Mouse (Mus musculus): Measurements from ENCODE around the gene Hcfc1r1. TPM values are rescaled to one million over a fixed set of nuclear protein-coding genes. Genes with fewer than 3 reads are reported as not detected.

Gene Hcfc1r1
- polyA plus RNA-seq, 1 experiment from 2014 or later, result 81.0 TPM

- no peak overlapping the region for H3K4me3 ChIP-seq (ENCODE audit: low read length)
- H3K4me1 ChIP-seq (ENCODE audit: control insufficient read depth, insufficient read depth, low read length), result no peaks in the 10 kb centered on the region
- no peaks in the 10 kb centered on the region for H3K9me3 ChIP-seq (ENCODE audit: control insufficient read depth, low read length)
- H3K4me2 ChIP-seq (ENCODE audit: low read depth, low read length), result no peak overlapping the region
- no peak overlapping the region for H3K27ac ChIP-seq (ENCODE audit: low read length)
- H3K36me3 ChIP-seq (ENCODE audit: control insufficient read depth, insufficient read depth, low read length), result no peaks in the 10 kb centered on the region
- ATAC-seq, result no peak
- 62% methylated on average over 6 of the region's 6 CpGs for WGBS
- no peak overlapping the region for H3K9ac ChIP-seq (ENCODE audit: low read depth, low read length)
- no peaks in the 10 kb centered on the region; the same call in 1 of the 2 replicates for H3K27me3 ChIP-seq (replicated peaks; ENCODE audit: control insufficient read depth, insufficient read depth, low read length)
Observed at GRCm38 (mm10) chr17:23654001-23654400, 19.4 kb upstream of the Hcfc1r1 start.

- Histone ChIP-seq H3K4me2 (ENCODE audit: low read depth, low read length) (no peak overlapping the region), H3K9me3 (ENCODE audit: control insufficient read depth, low read length) (no peaks in the 10 kb centered on the region), H3K27me3 (replicated peaks; ENCODE audit: control insufficient read depth, insufficient read depth, low read length) (no peaks in the 10 kb centered on the region; the same call in 1 of the 2 replicates), H3K9ac (ENCODE audit: low read depth, low read length) (no peak overlapping the region), H3K4me1 (ENCODE audit: control insufficient read depth, insufficient read depth, low read length) (no peaks in the 10 kb centered on the region), H3K4me3 (ENCODE audit: low read length) (no peak overlapping the region), H3K36me3 (ENCODE audit: control insufficient read depth, insufficient read depth, low read length) (no peaks in the 10 kb centered on the region), H3K27ac (ENCODE audit: low read length) (no peak overlapping the region)
- ATAC-seq, result no peak
- WGBS, result 57% methylated on average over 2 of the region's 2 CpGs
Observed at GRCm38 (mm10) chr17:23654410-23654809, 19.0 kb upstream of the Hcfc1r1 start.

GRCm38 (mm10) chr17:23658450-23658849 lies 14.9 kb upstream of the Hcfc1r1 start:
- Histone ChIP-seq H3K4me1 (ENCODE audit: control insufficient read depth, insufficient read depth, low read length) (no peaks in the 10 kb centered on the region), H3K27me3 (replicated peaks; ENCODE audit: control insufficient read depth, insufficient read depth, low read length) (peaks cover 13% of the 10 kb centered on the region), H3K9me3 (ENCODE audit: control insufficient read depth, low read length) (no peaks in the 10 kb centered on the region), H3K9ac (ENCODE audit: low read depth, low read length) (no peak overlapping the region), H3K4me2 (ENCODE audit: low read depth, low read length) (no peak overlapping the region), H3K36me3 (ENCODE audit: control insufficient read depth, insufficient read depth, low read length) (no peaks in the 10 kb centered on the region), H3K27ac (ENCODE audit: low read length) (no peak overlapping the region), H3K4me3 (ENCODE audit: low read length) (no peak overlapping the region)
- no peak for ATAC-seq
- 81% methylated on average over 3 of the region's 3 CpGs for WGBS

GRCm38 (mm10) chr17:23660117-23660875 lies 13.1 kb upstream of the Hcfc1r1 start, which contains the start of gene Bicdl2:
Bicdl2 (plus strand) TSS chr17:23660506.
- H3K36me3 ChIP-seq (ENCODE audit: control insufficient read depth, insufficient read depth, low read length), result no peaks in the 10 kb centered on the region
- H3K27ac ChIP-seq (ENCODE audit: low read length), result no peak within 1 kb of the TSS
- peaks cover 13% of the 10 kb centered on the region for H3K27me3 ChIP-seq (replicated peaks; ENCODE audit: control insufficient read depth, insufficient read depth, low read length)
- peak within 1 kb of the TSS; percentile 41; the same call in 1 of the 2 replicates for H3K9ac ChIP-seq (ENCODE audit: low read depth, low read length)
- ATAC-seq, result peak; percentile 75
- peak within 1 kb of the TSS; percentile 48 for H3K4me3 ChIP-seq (ENCODE audit: low read length)
- H3K9me3 ChIP-seq (ENCODE audit: control insufficient read depth, low read length), result no peaks in the 10 kb centered on the region
- 5% methylated on average over 27 of the region's 27 CpGs for WGBS
- peak within 1 kb of the TSS; percentile 63 for H3K4me2 ChIP-seq (ENCODE audit: low read depth, low read length)
- H3K4me1 ChIP-seq (ENCODE audit: control insufficient read depth, insufficient read depth, low read length), result no peaks in the 10 kb centered on the region

GRCm38 (mm10) chr17:23660876-23661200 lies 12.6 kb upstream of the Hcfc1r1 start:
- Histone ChIP-seq H3K4me2 (ENCODE audit: low read depth, low read length) (peak overlapping the region; percentile 63), H3K36me3 (ENCODE audit: control insufficient read depth, insufficient read depth, low read length) (no peaks in the 10 kb centered on the region), H3K27me3 (replicated peaks; ENCODE audit: control insufficient read depth, insufficient read depth, low read length) (peaks cover 13% of the 10 kb centered on the region), H3K9me3 (ENCODE audit: control insufficient read depth, low read length) (no peaks in the 10 kb centered on the region), H3K4me3 (ENCODE audit: low read length) (peak overlapping the region; percentile 48), H3K4me1 (ENCODE audit: control insufficient read depth, insufficient read depth, low read length) (no peaks in the 10 kb centered on the region), H3K27ac (ENCODE audit: low read length) (no peak overlapping the region), H3K9ac (ENCODE audit: low read depth, low read length) (peak overlapping the region; percentile 41; the same call in 1 of the 2 replicates)
- ATAC-seq, result peak; percentile 55
- WGBS, result 3% methylated on average over 14 of the region's 14 CpGs

GRCm38 (mm10) chr17:23661526-23661925 lies 11.9 kb upstream of the Hcfc1r1 start:
- Histone ChIP-seq H3K9me3 (ENCODE audit: control insufficient read depth, low read length) (no peaks in the 10 kb centered on the region), H3K27me3 (replicated peaks; ENCODE audit: control insufficient read depth, insufficient read depth, low read length) (peaks cover 13% of the 10 kb centered on the region), H3K36me3 (ENCODE audit: control insufficient read depth, insufficient read depth, low read length) (no peaks in the 10 kb centered on the region), H3K9ac (ENCODE audit: low read depth, low read length) (no peak overlapping the region), H3K4me2 (ENCODE audit: low read depth, low read length) (no peak overlapping the region), H3K4me1 (ENCODE audit: control insufficient read depth, insufficient read depth, low read length) (no peaks in the 10 kb centered on the region), H3K27ac (ENCODE audit: low read length) (no peak overlapping the region), H3K4me3 (ENCODE audit: low read length) (no peak overlapping the region)
- no peak for ATAC-seq
- WGBS, result 3% methylated on average over 9 of the region's 9 CpGs

- no peaks in the 10 kb centered on the region for H3K9me3 ChIP-seq (ENCODE audit: control insufficient read depth, low read length)
- WGBS, result 15% methylated on average over 5 of the region's 5 CpGs
Observed at GRCm38 (mm10) chr17:23664556-23665021, 8.8 kb upstream of the Hcfc1r1 start.

GRCm38 (mm10) chr17:23665511-23665910 lies 7.9 kb upstream of the Hcfc1r1 start:
- H3K9ac ChIP-seq (ENCODE audit: low read depth, low read length), result no peak overlapping the region
- no peak overlapping the region for H3K4me3 ChIP-seq (ENCODE audit: low read length)
- H3K9me3 ChIP-seq (ENCODE audit: control insufficient read depth, low read length), result no peaks in the 10 kb centered on the region
- H3K4me2 ChIP-seq (ENCODE audit: low read depth, low read length), result no peak overlapping the region
- peaks cover 9% of the 10 kb centered on the region for H3K27me3 ChIP-seq (replicated peaks; ENCODE audit: control insufficient read depth, insufficient read depth, low read length)
- 82% methylated on average over 14 of the region's 14 CpGs for WGBS
- no peaks in the 10 kb centered on the region for H3K4me1 ChIP-seq (ENCODE audit: control insufficient read depth, insufficient read depth, low read length)
- ATAC-seq, result no peak
- peaks cover 14% of the 10 kb centered on the region for H3K36me3 ChIP-seq (ENCODE audit: control insufficient read depth, insufficient read depth, low read length)
- no peak overlapping the region for H3K27ac ChIP-seq (ENCODE audit: low read length)

More at GRCm38 (mm10) chr17:23664556-23665021, 8.8 kb upstream of the Hcfc1r1 start:
- peaks cover 13% of the 10 kb centered on the region for H3K27me3 ChIP-seq (replicated peaks; ENCODE audit: control insufficient read depth, insufficient read depth, low read length)
- H3K36me3 ChIP-seq (ENCODE audit: control insufficient read depth, insufficient read depth, low read length), result peaks cover 6% of the 10 kb centered on the region
- H3K27ac ChIP-seq (ENCODE audit: low read length), result no peak overlapping the region
- H3K4me1 ChIP-seq (ENCODE audit: control insufficient read depth, insufficient read depth, low read length), result no peaks in the 10 kb centered on the region
- H3K4me3 ChIP-seq (ENCODE audit: low read length), result no peak overlapping the region
- no peak overlapping the region for H3K9ac ChIP-seq (ENCODE audit: low read depth, low read length)
- H3K4me2 ChIP-seq (ENCODE audit: low read depth, low read length), result no peak overlapping the region
- ATAC-seq, result peak; percentile 68

- no peak overlapping the region for H3K4me2 ChIP-seq (ENCODE audit: low read depth, low read length)
- H3K4me3 ChIP-seq (ENCODE audit: low read length), result no peak overlapping the region
- H3K9ac ChIP-seq (ENCODE audit: low read depth, low read length), result no peak overlapping the region
- H3K9me3 ChIP-seq (ENCODE audit: control insufficient read depth, low read length), result no peaks in the 10 kb centered on the region
- no peak for ATAC-seq
- no peaks in the 10 kb centered on the region for H3K27me3 ChIP-seq (replicated peaks; ENCODE audit: control insufficient read depth, insufficient read depth, low read length)
- no peak overlapping the region for H3K27ac ChIP-seq (ENCODE audit: low read length)
- H3K4me1 ChIP-seq (ENCODE audit: control insufficient read depth, insufficient read depth, low read length), result peaks cover 20% of the 10 kb centered on the region
- H3K36me3 ChIP-seq (ENCODE audit: control insufficient read depth, insufficient read depth, low read length), result peaks cover 14% of the 10 kb centered on the region
- 91% methylated on average over 7 of the region's 7 CpGs for WGBS
Observed at GRCm38 (mm10) chr17:23670516-23671074, 2.8 kb upstream of the Hcfc1r1 start.

All from intestine, embryonic 16.5 days (tissue).